Mouse (Mus musculus) olfactory bulb, adult 2 months (tissue): Measurements from ENCODE around the gene Stap1.

Experiments
- CTCF ChIP-seq: fragments of 200-500 bp; IDR thresholded peaks from 2 replicates; pipeline ENCODE4 v1.5.1; 2012; ENCODE audit warnings: low read depth, mild to moderate bottlenecking, low read length, moderate library complexity; ENCODE audit not compliant: insufficient read depth
- POLR2A ChIP-seq: fragments of 200-500 bp; IDR thresholded peaks from 2 replicates; pipeline ENCODE4 v1.6.1; 2012; ENCODE audit warnings: mild to moderate bottlenecking, low read depth, low read length, moderate library complexity; ENCODE audit not compliant: insufficient read depth

DNA sequence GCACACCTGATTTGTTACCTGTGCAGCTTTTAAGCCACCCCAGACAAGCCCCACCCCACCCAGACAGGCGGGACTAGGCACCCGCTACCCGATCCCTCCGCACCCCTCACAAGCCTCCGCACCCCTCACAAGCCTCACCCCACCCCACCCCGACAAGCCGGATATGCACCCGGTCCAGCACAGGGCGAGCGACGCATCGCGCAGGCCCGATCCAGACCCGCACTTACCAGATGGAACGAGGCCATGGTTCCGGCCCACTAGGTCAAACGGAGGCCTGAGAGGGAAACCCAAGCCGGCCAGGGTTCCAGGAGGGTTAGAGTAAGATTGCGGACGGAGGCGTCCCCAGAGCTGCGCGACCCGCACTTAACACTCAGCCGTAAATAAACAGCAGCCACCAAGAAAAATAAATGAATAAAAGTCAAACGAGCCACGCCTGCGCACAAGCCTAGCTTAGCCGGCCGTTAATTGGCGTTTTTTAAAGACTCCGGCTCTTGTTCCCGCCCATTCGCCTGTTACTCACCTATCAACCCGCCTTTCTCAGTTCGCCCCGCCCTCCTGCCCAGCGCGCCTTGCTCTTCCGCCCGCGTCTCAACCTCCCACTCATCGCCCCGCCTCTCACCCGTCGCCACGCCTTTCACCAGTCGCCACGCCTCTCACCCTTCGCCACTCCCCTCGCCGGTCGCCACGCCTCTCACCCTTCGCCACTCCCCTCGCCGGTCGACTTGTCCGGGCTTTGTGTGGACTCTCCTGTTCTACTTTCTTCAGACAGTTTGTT lies 6.3 kb upstream of the Stap1 start, which contains the start of gene Cenpc1:
- no peak for TF ChIP-seq CTCF
- 0 out of 2 replicates have a peak, but pooled peaks have one; percentile 29 for TF ChIP-seq POLR2A
